Mouse (Mus musculus): Measurements from ENCODE around the gene Hnrnpul2. TPM values are rescaled to one million over a fixed set of nuclear protein-coding genes. Genes with fewer than 3 reads are reported as not detected.

Gene Hnrnpul2
- polyA plus RNA-seq, 1 experiment from 2014 or later: 5.6 TPM

- Histone ChIP-seq H3K9ac (peak overlapping the region; percentile 39; the same call in 1 of the 2 replicates), H3K27me3 (no peaks in the 10 kb centered on the region), H3K4me3 (peak overlapping the region; percentile 43), H3K4me2 (peak overlapping the region; percentile 61), H3K36me3 (peaks cover 17% of the 10 kb centered on the region), H3K9me3 (no peaks in the 10 kb centered on the region), H3K4me1 (peaks cover 32% of the 10 kb centered on the region), H3K27ac (no peak overlapping the region)
- ATAC-seq (ENCODE audit: insufficient number of reproducible peaks, low FRiP score, low TSS enrichment, low read depth): no peak
- WGBS: 24% methylated on average over 29 of the region's 29 CpGs
Observed at GRCm38 (mm10) chr19:8839908-8840791, 20.3 kb downstream of the Hnrnpul2 start.

GRCm38 (mm10) chr19:8841012-8841411 lies 21.2 kb downstream of the Hnrnpul2 start:
- peak overlapping the region; percentile 43 for H3K4me3 ChIP-seq
- no peak overlapping the region for H3K9ac ChIP-seq
- peaks cover 21% of the 10 kb centered on the region for H3K36me3 ChIP-seq
- H3K27me3 ChIP-seq: no peaks in the 10 kb centered on the region
- no peak overlapping the region for H3K27ac ChIP-seq
- H3K4me1 ChIP-seq: peaks cover 32% of the 10 kb centered on the region
- WGBS: 87% methylated on average over 7 of the region's 7 CpGs
- ATAC-seq (ENCODE audit: insufficient number of reproducible peaks, low FRiP score, low TSS enrichment, low read depth): no peak
- H3K9me3 ChIP-seq: no peaks in the 10 kb centered on the region
- peak overlapping the region; percentile 61 for H3K4me2 ChIP-seq

GRCm38 (mm10) chr19:8842961-8843360 lies 23.2 kb downstream of the Hnrnpul2 start:
- 79% methylated on average over 6 of the region's 6 CpGs for WGBS
- no peak overlapping the region for H3K4me3 ChIP-seq
- no peak overlapping the region for H3K9ac ChIP-seq
- H3K9me3 ChIP-seq: no peaks in the 10 kb centered on the region
- peaks cover 32% of the 10 kb centered on the region for H3K4me1 ChIP-seq
- no peak overlapping the region for H3K4me2 ChIP-seq
- H3K27ac ChIP-seq: no peak overlapping the region
- H3K27me3 ChIP-seq: no peaks in the 10 kb centered on the region
- H3K36me3 ChIP-seq: peaks cover 40% of the 10 kb centered on the region
- ATAC-seq (ENCODE audit: insufficient number of reproducible peaks, low FRiP score, low TSS enrichment, low read depth): no peak

- H3K4me1 ChIP-seq: peaks cover 17% of the 10 kb centered on the region
- no peak for ATAC-seq (ENCODE audit: insufficient number of reproducible peaks, low FRiP score, low TSS enrichment, low read depth)
Observed at GRCm38 (mm10) chr19:8844371-8845129, 24.7 kb downstream of the Hnrnpul2 start.

GRCm38 (mm10) chr19:8848356-8848755 lies 28.5 kb downstream of the Hnrnpul2 start:
- no peak overlapping the region for H3K4me3 ChIP-seq
- H3K4me2 ChIP-seq: no peak overlapping the region
- H3K36me3 ChIP-seq: peaks cover 34% of the 10 kb centered on the region
- H3K9ac ChIP-seq: no peak overlapping the region
- 75% methylated on average over 5 of the region's 5 CpGs for WGBS
- H3K4me1 ChIP-seq: peaks cover 16% of the 10 kb centered on the region
- no peaks in the 10 kb centered on the region for H3K27me3 ChIP-seq
- H3K27ac ChIP-seq: no peak overlapping the region
- no peaks in the 10 kb centered on the region for H3K9me3 ChIP-seq
- no peak for ATAC-seq (ENCODE audit: insufficient number of reproducible peaks, low FRiP score, low TSS enrichment, low read depth)

More at GRCm38 (mm10) chr19:8844371-8845129, 24.7 kb downstream of the Hnrnpul2 start:
- no peaks in the 10 kb centered on the region for H3K27me3 ChIP-seq
- 55% methylated on average over 5 of the region's 5 CpGs for WGBS
- peak overlapping the region; percentile 35; the same call in 1 of the 2 replicates for H3K27ac ChIP-seq
- H3K4me2 ChIP-seq: no peak overlapping the region
- H3K36me3 ChIP-seq: peaks cover 46% of the 10 kb centered on the region
- H3K9me3 ChIP-seq: no peaks in the 10 kb centered on the region
- H3K9ac ChIP-seq: no peak overlapping the region
- H3K4me3 ChIP-seq: no peak overlapping the region

GRCm38 (mm10) chr19:8850402-8850901 lies 30.6 kb downstream of the Hnrnpul2 start, which contains the start of gene Lrrn4cl:
Gene Lrrn4cl (plus strand): TSS chr19:8850768.
- no peaks in the 10 kb centered on the region for H3K27me3 ChIP-seq
- WGBS: 8% methylated on average over 7 of the region's 7 CpGs
- H3K4me2 ChIP-seq: no peak within 1 kb of the TSS
- peak within 1 kb of the TSS; percentile 65 for H3K27ac ChIP-seq
- H3K4me3 ChIP-seq: no peak within 1 kb of the TSS
- peak; percentile 49; the same call in 1 of the 2 replicates for ATAC-seq (ENCODE audit: insufficient number of reproducible peaks, low FRiP score, low TSS enrichment, low read depth)
- H3K9ac ChIP-seq: no peak within 1 kb of the TSS
- H3K4me1 ChIP-seq: peaks cover 16% of the 10 kb centered on the region
- no peaks in the 10 kb centered on the region for H3K9me3 ChIP-seq
- H3K36me3 ChIP-seq: peaks cover 31% of the 10 kb centered on the region

GRCm38 (mm10) chr19:8851639-8852038 lies 31.8 kb downstream of the Hnrnpul2 start:
- 52% methylated on average over 7 of the region's 7 CpGs for WGBS
- no peaks in the 10 kb centered on the region for H3K27me3 ChIP-seq
- peaks cover 19% of the 10 kb centered on the region for H3K36me3 ChIP-seq
- H3K27ac ChIP-seq: no peak overlapping the region
- no peaks in the 10 kb centered on the region for H3K9me3 ChIP-seq
- H3K9ac ChIP-seq: no peak overlapping the region
- peaks cover 16% of the 10 kb centered on the region for H3K4me1 ChIP-seq
- H3K4me3 ChIP-seq: no peak overlapping the region
- H3K4me2 ChIP-seq: no peak overlapping the region
- no peak for ATAC-seq (ENCODE audit: insufficient number of reproducible peaks, low FRiP score, low TSS enrichment, low read depth)

- no peak overlapping the region for H3K4me2 ChIP-seq
- H3K4me3 ChIP-seq: no peak overlapping the region
- peaks cover 12% of the 10 kb centered on the region for H3K36me3 ChIP-seq
- peaks cover 16% of the 10 kb centered on the region for H3K4me1 ChIP-seq
- no peaks in the 10 kb centered on the region for H3K27me3 ChIP-seq
- H3K27ac ChIP-seq: no peak overlapping the region
- no peak overlapping the region for H3K9ac ChIP-seq
- 43% methylated on average over 10 of the region's 10 CpGs for WGBS
- no peak for ATAC-seq (ENCODE audit: insufficient number of reproducible peaks, low FRiP score, low TSS enrichment, low read depth)
- H3K9me3 ChIP-seq: no peaks in the 10 kb centered on the region
Observed at GRCm38 (mm10) chr19:8852236-8852928, 32.6 kb downstream of the Hnrnpul2 start.

- H3K9me3 ChIP-seq: no peaks in the 10 kb centered on the region
- ATAC-seq (ENCODE audit: insufficient number of reproducible peaks, low FRiP score, low TSS enrichment, low read depth): no peak
- 83% methylated on average over 3 of the region's 3 CpGs for whole genome bisulfite sequencing
Observed at GRCm38 (mm10) chr19:8853117-8853516, 33.3 kb downstream of the Hnrnpul2 start.

GRCm38 (mm10) chr19:8857689-8858088 lies 37.9 kb downstream of the Hnrnpul2 start:
- 38% methylated on average over 4 of the region's 4 CpGs for WGBS
- Histone ChIP-seq H3K4me2 (no peak overlapping the region), H3K36me3 (no peaks in the 10 kb centered on the region)

More at GRCm38 (mm10) chr19:8853117-8853516, 33.3 kb downstream of the Hnrnpul2 start:
- Histone ChIP-seq H3K36me3 (peaks cover 6% of the 10 kb centered on the region; the same call in 1 of the 2 replicates), H3K27ac (no peak overlapping the region), H3K4me2 (no peak overlapping the region), H3K4me3 (no peak overlapping the region), H3K9ac (no peak overlapping the region), H3K27me3 (no peaks in the 10 kb centered on the region), H3K4me1 (peaks cover 16% of the 10 kb centered on the region)

GRCm38 (mm10) chr19:8859018-8859417 lies 39.2 kb downstream of the Hnrnpul2 start:
- Histone ChIP-seq H3K4me1 (no peaks in the 10 kb centered on the region), H3K36me3 (no peaks in the 10 kb centered on the region), H3K27me3 (no peaks in the 10 kb centered on the region), H3K27ac (no peak overlapping the region), H3K9ac (no peak overlapping the region), H3K9me3 (no peaks in the 10 kb centered on the region), H3K4me3 (no peak overlapping the region), H3K4me2 (no peak overlapping the region)
- 26% methylated on average over 1 of the region's 1 CpGs for WGBS
- ATAC-seq (ENCODE audit: insufficient number of reproducible peaks, low FRiP score, low TSS enrichment, low read depth): no peak

More at GRCm38 (mm10) chr19:8857689-8858088, 37.9 kb downstream of the Hnrnpul2 start:
- Histone ChIP-seq H3K9ac (no peak overlapping the region), H3K4me1 (no peaks in the 10 kb centered on the region), H3K4me3 (no peak overlapping the region), H3K9me3 (no peaks in the 10 kb centered on the region), H3K27ac (no peak overlapping the region), H3K27me3 (no peaks in the 10 kb centered on the region)
- ATAC-seq (ENCODE audit: insufficient number of reproducible peaks, low FRiP score, low TSS enrichment, low read depth): no peak

Data from limb, embryonic 15.5 days (tissue).